Mouse (Mus musculus) heart, embryonic 11.5 days (tissue): Measurements from ENCODE around the gene Primpol. TPM values are rescaled to one million over a fixed set of nuclear protein-coding genes. Genes with fewer than 3 reads are reported as not detected.

Experiments
- ATAC-seq: fragments of 200-750 bp; cut with Nextera tagmentation; replicated peaks from 2 replicates; pipeline ENCODE4 v1.8.0; 2017; ENCODE audit warnings: moderate library complexity; ENCODE audit not compliant: insufficient number of reproducible peaks, low FRiP score, low TSS enrichment
- H3K27ac ChIP-seq: fragments of 300-500 bp; sonication (generic); 2 replicates; pipeline ENCODE4 v1.5.1; 2014; ENCODE audit warnings: mild to moderate bottlenecking, low read depth, low read length
- H3K27me3 ChIP-seq: fragments of 300-500 bp; sonication (generic); 2 replicates; pipeline ENCODE4 v1.6.1; 2014; ENCODE audit warnings: mild to moderate bottlenecking, low read length, mixed read lengths; ENCODE audit not compliant: control insufficient read depth, insufficient read depth
- H3K36me3 ChIP-seq: fragments of 300-500 bp; sonication (generic); 2 replicates; pipeline ENCODE4 v1.6.1; 2014; ENCODE audit warnings: mild to moderate bottlenecking, low read length, moderate library complexity, mixed read lengths; ENCODE audit not compliant: control insufficient read depth, insufficient read depth
- H3K4me1 ChIP-seq: fragments of 300-500 bp; sonication (generic); 2 replicates; pipeline ENCODE4 v1.6.1; 2014; ENCODE audit warnings: low read length; ENCODE audit not compliant: control insufficient read depth, insufficient read depth
- H3K4me2 ChIP-seq: fragments of 300-500 bp; sonication (generic); 2 replicates; pipeline ENCODE4 v1.6.1; 2014; ENCODE audit warnings: mild to moderate bottlenecking, moderate library complexity
- H3K4me3 ChIP-seq: fragments of 300-500 bp; sonication (generic); 2 replicates; pipeline ENCODE4 v1.5.1; 2014; ENCODE audit warnings: low read depth, low read length
- H3K9ac ChIP-seq: fragments of 300-500 bp; sonication (generic); 2 replicates; pipeline ENCODE4 v1.6.1; 2014; ENCODE audit warnings: mild to moderate bottlenecking, low read depth, low read length, moderate library complexity
- H3K9me3 ChIP-seq: fragments of 300-500 bp; sonication (generic); replicated peaks from 2 replicates; pipeline ENCODE4 v1.6.1; 2016; ENCODE audit warnings: low read length; ENCODE audit not compliant: control insufficient read depth
- WGBS: fragments of 180-500 bp; shearing (Covaris S2); extraction: QIAGEN DNeasy Blood & Tissue Kit; methylation state at CpG from one replicate; pipeline ENCODE4 v1.1.7; 2014; ENCODE audit not compliant: insufficient replicate concordance; 5-methylcytosine and 5-hydroxymethylcytosine counted together
- polyA plus RNA-seq: library from polyadenylated mRNA; unstranded; fragments of >200 nt; fragmentation: Nextera tagmentation; extraction: Ambion mirVana; gene quantifications from 2 replicates; pipeline ENCODE4 v1.2.1, GENCODE M21; 2014

Primpol gene
- polyA plus RNA-seq, 1 experiment from 2014 or later = 9.7 TPM

DNA sequence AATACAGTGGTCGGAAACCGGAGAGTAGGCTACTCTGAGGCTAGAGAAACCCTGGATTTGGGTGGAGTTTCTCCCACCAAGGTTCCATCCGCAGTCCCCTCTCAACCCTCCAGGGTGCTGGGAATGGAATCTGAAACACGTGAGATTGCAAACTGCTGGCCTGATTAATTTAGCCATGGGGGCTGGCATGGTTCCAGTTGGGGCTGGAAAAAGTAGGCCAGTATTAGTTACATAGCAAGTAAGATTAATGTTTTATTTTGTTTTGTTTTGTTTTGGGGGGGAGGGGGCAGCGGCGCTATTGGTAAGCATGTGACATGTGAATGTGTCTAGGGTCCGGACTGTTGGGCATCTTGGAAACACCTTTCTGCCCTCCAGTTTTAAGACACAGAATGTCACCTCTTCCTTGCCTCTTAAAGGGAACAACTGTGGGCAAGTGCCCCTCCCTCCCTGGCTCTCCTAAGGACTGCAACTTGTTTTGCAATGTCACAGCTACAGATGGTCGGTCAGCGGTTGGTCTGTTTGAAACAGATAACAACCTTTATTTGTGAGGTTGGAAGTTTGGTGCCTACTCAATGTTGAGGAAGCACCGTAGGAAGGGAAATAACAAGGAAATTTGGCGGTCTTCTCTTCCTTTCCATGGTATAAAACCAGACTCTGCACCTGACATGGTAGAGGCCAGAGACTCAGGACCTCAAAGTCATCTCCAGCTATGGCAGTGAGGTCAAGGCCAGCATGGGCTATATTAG is 70.4 kb downstream of the Primpol start:
- no peak overlapping the region for H3K4me3 ChIP-seq
- H3K4me1 ChIP-seq = no peaks in the 10 kb centered on the region
- no peaks in the 10 kb centered on the region for H3K36me3 ChIP-seq
- no peaks in the 10 kb centered on the region for H3K27me3 ChIP-seq
- H3K9me3 ChIP-seq = no peaks in the 10 kb centered on the region
- H3K27ac ChIP-seq = peak overlapping the region; percentile 74
- H3K9ac ChIP-seq = no peak overlapping the region
- 62% methylated on average over 11 of the region's 11 CpGs for WGBS
- H3K4me2 ChIP-seq = peak overlapping the region; percentile 41
- peak; percentile 77 for ATAC-seq

GRCm38 (mm10) chr8:46545854-46546253 is 71.2 kb downstream of the Primpol start:
- Histone ChIP-seq H3K4me2 (no peak overlapping the region), H3K9ac (no peak overlapping the region), H3K36me3 (no peaks in the 10 kb centered on the region), H3K27me3 (no peaks in the 10 kb centered on the region), H3K4me1 (no peaks in the 10 kb centered on the region), H3K9me3 (no peaks in the 10 kb centered on the region), H3K4me3 (no peak overlapping the region), H3K27ac (no peak overlapping the region)
- no peak for ATAC-seq
- 81% methylated on average over 5 of the region's 5 CpGs for WGBS

DNA sequence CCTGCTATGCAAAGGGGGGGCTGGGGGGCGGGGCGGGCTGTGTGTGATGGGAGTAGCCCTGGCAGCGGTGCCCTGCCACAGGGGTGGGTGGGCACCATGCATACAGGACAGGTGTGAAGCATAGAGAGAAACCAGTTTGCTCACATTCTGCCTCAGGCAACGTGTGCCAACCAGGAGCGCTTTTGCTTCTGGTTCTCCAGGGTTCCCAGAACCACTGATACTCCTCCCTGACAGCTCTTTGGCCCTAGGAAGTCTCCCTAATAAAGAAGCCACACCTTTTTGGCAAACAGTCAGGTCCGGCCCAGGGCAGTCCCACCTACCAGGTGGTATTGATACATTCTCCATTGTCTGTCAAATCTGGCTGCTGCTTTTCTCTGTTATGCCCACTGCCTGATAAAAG is 73.3 kb downstream of the Primpol start:
- H3K4me3 ChIP-seq = no peak overlapping the region
- no peak overlapping the region for H3K27ac ChIP-seq
- no peaks in the 10 kb centered on the region for H3K36me3 ChIP-seq
- 72% methylated on average over 6 of the region's 6 CpGs for WGBS
- ATAC-seq = no peak
- no peaks in the 10 kb centered on the region for H3K4me1 ChIP-seq
- no peak overlapping the region for H3K4me2 ChIP-seq
- H3K27me3 ChIP-seq = no peaks in the 10 kb centered on the region
- no peak overlapping the region for H3K9ac ChIP-seq
- no peaks in the 10 kb centered on the region for H3K9me3 ChIP-seq

DNA sequence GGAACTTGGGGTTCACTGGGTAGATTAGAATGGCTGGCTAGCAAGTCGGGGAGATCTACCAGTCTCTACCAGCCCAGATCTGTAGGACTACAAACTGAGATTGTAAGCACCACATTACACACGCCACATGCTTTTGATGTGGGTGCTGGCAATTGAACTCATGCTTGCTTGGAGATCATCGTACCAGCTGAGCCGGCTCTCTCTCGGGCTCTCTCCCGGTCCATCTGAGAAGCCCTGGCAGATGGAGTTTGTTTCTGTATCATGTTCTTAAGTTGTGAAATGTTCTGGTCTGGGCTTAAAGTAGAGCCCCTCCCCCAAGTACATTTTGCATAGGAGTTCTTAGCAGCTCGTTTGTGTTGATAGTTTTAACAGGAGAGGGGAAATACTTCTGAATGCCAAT is 73.8 kb downstream of the Primpol start:
- Histone ChIP-seq H3K4me3 (no peak overlapping the region), H3K4me2 (no peak overlapping the region), H3K4me1 (no peaks in the 10 kb centered on the region), H3K9me3 (no peaks in the 10 kb centered on the region), H3K27me3 (no peaks in the 10 kb centered on the region), H3K36me3 (no peaks in the 10 kb centered on the region), H3K27ac (no peak overlapping the region), H3K9ac (no peak overlapping the region)
- WGBS = 73% methylated on average over 7 of the region's 7 CpGs
- no peak for ATAC-seq

GRCm38 (mm10) chr8:46539701-46540100 is 77.3 kb downstream of the Primpol start:
- H3K36me3 ChIP-seq = no peaks in the 10 kb centered on the region
- no peaks in the 10 kb centered on the region for H3K27me3 ChIP-seq
- no peaks in the 10 kb centered on the region for H3K4me1 ChIP-seq
- no peaks in the 10 kb centered on the region for H3K9me3 ChIP-seq
- WGBS = 66% methylated on average over 5 of the region's 5 CpGs
- ATAC-seq = no peak
- H3K27ac ChIP-seq = no peak overlapping the region
- H3K9ac ChIP-seq = no peak overlapping the region
- no peak overlapping the region for H3K4me2 ChIP-seq
- no peak overlapping the region for H3K4me3 ChIP-seq

DNA sequence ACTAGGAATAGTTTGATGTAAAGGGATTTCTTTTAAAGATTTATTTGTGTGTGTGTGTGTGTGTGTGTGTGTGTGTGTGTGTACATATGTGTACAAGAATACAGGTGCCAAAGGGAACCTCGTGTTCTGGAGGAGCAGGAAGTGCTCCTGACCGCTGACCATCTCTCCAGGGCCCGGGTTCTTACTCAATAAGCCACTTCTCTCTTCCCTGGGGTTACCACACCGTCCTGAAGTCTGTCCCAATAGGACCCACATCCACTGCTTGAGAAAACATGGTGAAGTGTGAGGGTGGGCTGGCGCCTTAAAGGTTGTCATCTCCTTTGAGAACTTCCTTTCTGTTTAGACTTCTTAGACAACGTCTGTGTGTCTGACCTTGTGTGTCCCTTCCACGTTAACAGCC is 83.1 kb downstream of the Primpol start:
- Histone ChIP-seq H3K36me3 (no peaks in the 10 kb centered on the region), H3K9me3 (no peaks in the 10 kb centered on the region), H3K9ac (no peak overlapping the region), H3K4me3 (no peak overlapping the region), H3K4me2 (no peak overlapping the region), H3K4me1 (no peaks in the 10 kb centered on the region), H3K27me3 (no peaks in the 10 kb centered on the region), H3K27ac (no peak overlapping the region)
- ATAC-seq = no peak
- WGBS = 78% methylated on average over 7 of the region's 7 CpGs

- no peaks in the 10 kb centered on the region for H3K9me3 ChIP-seq
- no peak for ATAC-seq
- H3K9ac ChIP-seq = no peak overlapping the region
- H3K4me1 ChIP-seq = no peaks in the 10 kb centered on the region
- H3K4me3 ChIP-seq = no peak overlapping the region
- H3K4me2 ChIP-seq = no peak overlapping the region
- no peaks in the 10 kb centered on the region for H3K27me3 ChIP-seq
- H3K36me3 ChIP-seq = no peaks in the 10 kb centered on the region; the same call in 1 of the 2 replicates
- 35% methylated on average over 4 of the region's 4 CpGs for WGBS
- H3K27ac ChIP-seq = no peak overlapping the region
Measured at GRCm38 (mm10) chr8:46530541-46530940, 86.5 kb downstream of the Primpol start.

- Histone ChIP-seq H3K9ac (no peak overlapping the region), H3K4me1 (no peaks in the 10 kb centered on the region), H3K9me3 (no peaks in the 10 kb centered on the region), H3K4me2 (no peak overlapping the region), H3K27me3 (no peaks in the 10 kb centered on the region), H3K4me3 (no peak overlapping the region), H3K27ac (no peak overlapping the region), H3K36me3 (no peaks in the 10 kb centered on the region; the same call in 1 of the 2 replicates)
- no peak for ATAC-seq
- WGBS = 75% methylated on average over 4 of the region's 4 CpGs
Measured at GRCm38 (mm10) chr8:46529508-46529907, 87.5 kb downstream of the Primpol start.

GRCm38 (mm10) chr8:46526821-46527220 is 90.2 kb downstream of the Primpol start:
- H3K4me1 ChIP-seq = no peaks in the 10 kb centered on the region
- no peaks in the 10 kb centered on the region for H3K9me3 ChIP-seq
- no peak for ATAC-seq
- H3K4me3 ChIP-seq = no peak overlapping the region
- 72% methylated on average over 10 of the region's 10 CpGs for WGBS
- no peaks in the 10 kb centered on the region; the same call in 1 of the 2 replicates for H3K36me3 ChIP-seq
- no peak overlapping the region for H3K9ac ChIP-seq
- H3K27me3 ChIP-seq = no peaks in the 10 kb centered on the region
- H3K27ac ChIP-seq = no peak overlapping the region
- no peak overlapping the region for H3K4me2 ChIP-seq
